Mouse (Mus musculus) embryonic stem cell, embryonic (primary cell): ENCODE data around the gene Rbfox3.

Experiments
- CTCF ChIA-PET, 4 experiments: fragments of 300-600 bp in 2 of 4; fragments of 350-600 bp in 2 of 4; sonication (Branson Sonifier 250); formaldehyde crosslinking; loops; one replicate each; lab custom pipeline; 2022; ENCODE audit warnings: inconsistent platforms in 2 of 4; lab: Charles Lee
- POLR2A ChIA-PET, 4 experiments: fragments of 300-600 bp in 2 of 4; fragments of 350-600 bp in 2 of 4; sonication (Branson Sonifier 250); formaldehyde crosslinking; loops; one replicate each; lab custom pipeline; 2022; ENCODE audit warnings: antibody characterized with exemption in 4 of 4, inconsistent platforms in 1 of 4; lab: Charles Lee

Rbfox3 gene

GRCm38 (mm10) chr11:118495065-118495464 is 416.3 kb downstream of the Rbfox3 start:
- POLR2A ChIA-PET = interaction anchor here in 1 of 4 experiments (0.6 to 1.0 kb wide), 2 partner anchors 15 to 36 kb away, joined by 3 read pairs; no protein-coding TSS in a partner anchor
- CTCF ChIA-PET = interaction anchor here in 3 of 4 experiments (0.6 to 1.6 kb wide), 3 partner anchors 13 to 342 kb away, joined by 4 to 5 read pairs (median 4); no protein-coding TSS in a partner anchor

- ChIA-PET CTCF (interaction anchor here in 3 of 4 experiments (0.6 to 1.6 kb wide), 4 partner anchors 14 to 343 kb away, joined by 4 to 5 read pairs (median 4); no protein-coding TSS in a partner anchor), POLR2A (interaction anchor here in 3 of 4 experiments (0.6 to 1.0 kb wide), 4 partner anchors 14 to 158 kb away, joined by 3 read pairs; no protein-coding TSS in a partner anchor)
Observed at GRCm38 (mm10) chr11:118494001-118494737, 417.2 kb downstream of the Rbfox3 start.

GRCm38 (mm10) chr11:118493458-118493857 is 417.9 kb downstream of the Rbfox3 start:
- ChIA-PET POLR2A (interaction anchor here in 3 of 4 experiments (0.6 to 0.7 kb wide), 4 partner anchors 26 to 1246 kb away, joined by 3 read pairs; no protein-coding TSS in a partner anchor), CTCF (interaction anchor here in 1 of 4 experiments (1.0 to 1.3 kb wide), 2 partner anchors 14 to 15 kb away, joined by 4 to 5 read pairs; no protein-coding TSS in a partner anchor)

GRCm38 (mm10) chr11:118491230-118491629 is 420.2 kb downstream of the Rbfox3 start:
- ChIA-PET POLR2A (interaction anchor here in 3 of 4 experiments (0.9 to 2.7 kb wide), 8 partner anchors 14 to 201 kb away, joined by 3 to 18 read pairs (median 3); partner anchors contain the start of genes Engase (in 2 of the 3) and Usp36 (in 1 of the 3)), CTCF (interaction anchor here (0.5 to 4.3 kb wide), 62 partner anchors 9 to 1640 kb away, joined by 3 to 39 read pairs (median 4); partner anchors contain the start of genes Engase (in 2 of the 4) and Cant1 (in 1 of the 4))

GRCm38 (mm10) chr11:118490566-118491218 is 420.7 kb downstream of the Rbfox3 start:
- POLR2A ChIA-PET = interaction anchor here in 3 of 4 experiments (0.9 to 2.7 kb wide), 8 partner anchors 14 to 200 kb away, joined by 3 to 18 read pairs (median 3); partner anchors contain the start of genes Engase (in 2 of the 3) and Usp36 (in 1 of the 3)
- CTCF ChIA-PET = interaction anchor here (0.5 to 4.3 kb wide), 62 partner anchors 9 to 1641 kb away, joined by 3 to 39 read pairs (median 4); partner anchors contain the start of genes Engase (in 2 of the 4) and Cant1 (in 1 of the 4)

- POLR2A ChIA-PET = interaction anchor here in 2 of 4 experiments (1.0 to 2.7 kb wide), 3 partner anchors 15 kb away, joined by 4 to 18 read pairs (median 4); no protein-coding TSS in a partner anchor
Observed at GRCm38 (mm10) chr11:118488907-118489270, 422.5 kb downstream of the Rbfox3 start.

GRCm38 (mm10) chr11:118488191-118488906 is 423.0 kb downstream of the Rbfox3 start:
- ChIA-PET CTCF (interaction anchor here (0.5 to 4.3 kb wide), 29 partner anchors 8 to 287 kb away, joined by 3 to 39 read pairs (median 4); partner anchors contain the start of gene Engase (in 2 of the 4)), POLR2A (interaction anchor here in 2 of 4 experiments (0.6 to 2.7 kb wide), 6 partner anchors 11 to 810 kb away, joined by 3 to 18 read pairs (median 4); partner anchors contain the start of gene Engase (in 2 of the 2))

More at GRCm38 (mm10) chr11:118488907-118489270, 422.5 kb downstream of the Rbfox3 start:
- CTCF ChIA-PET = interaction anchor here in 2 of 4 experiments (0.9 to 4.3 kb wide), 10 partner anchors 10 to 251 kb away, joined by 3 to 39 read pairs (median 6); partner anchors contain the start of gene Engase (in 2 of the 2)

GRCm38 (mm10) chr11:118486881-118487772 is 424.3 kb downstream of the Rbfox3 start:
- POLR2A ChIA-PET = interaction anchor here in 2 of 4 experiments (0.9 to 1.7 kb wide), 5 partner anchors 10 to 146 kb away, joined by 3 to 5 read pairs (median 4); partner anchors contain the start of gene Engase (in 2 of the 2)
- CTCF ChIA-PET = interaction anchor here (0.8 to 4.3 kb wide), 13 partner anchors 10 to 252 kb away, joined by 3 to 39 read pairs (median 6); partner anchors contain the start of gene Engase (in 2 of the 4)

GRCm38 (mm10) chr11:118486281-118486680 is 425.1 kb downstream of the Rbfox3 start:
- POLR2A ChIA-PET = interaction anchor here in 1 of 4 experiments (0.9 to 1.3 kb wide), 2 partner anchors 9 to 145 kb away, joined by 4 read pairs; partner anchors contain the start of gene Engase
- CTCF ChIA-PET = interaction anchor here in 1 of 4 experiments (1.4 kb wide), 1 partner anchor 63 kb away, joined by 4 read pairs; no protein-coding TSS in a partner anchor

GRCm38 (mm10) chr11:118485780-118486179 is 425.6 kb downstream of the Rbfox3 start:
- CTCF ChIA-PET = interaction anchor here in 1 of 4 experiments (0.9 to 1.4 kb wide), 2 partner anchors 25 to 62 kb away, joined by 3 to 4 read pairs; no protein-coding TSS in a partner anchor
- POLR2A ChIA-PET = interaction anchor here in 1 of 4 experiments (1.3 kb wide), 1 partner anchor 9 kb away, joined by 4 read pairs; the partner anchor contains the start of gene Engase

GRCm38 (mm10) chr11:118485338-118485737 is 426.1 kb downstream of the Rbfox3 start:
- ChIA-PET CTCF (interaction anchor here in 2 of 4 experiments (0.9 to 1.4 kb wide), 4 partner anchors 22 to 62 kb away, joined by 3 to 4 read pairs (median 3); no protein-coding TSS in a partner anchor), POLR2A (interaction anchor here in 1 of 4 experiments (1.3 kb wide), 1 partner anchor 8 kb away, joined by 4 read pairs; the partner anchor contains the start of gene Engase)

- CTCF ChIA-PET = interaction anchor here in 2 of 4 experiments (0.6 to 1.6 kb wide), 3 partner anchors 23 to 153 kb away, joined by 3 to 4 read pairs (median 3); no protein-coding TSS in a partner anchor
- POLR2A ChIA-PET = interaction anchor here in 2 of 4 experiments (0.5 to 0.6 kb wide), 2 partner anchors 162 to 1475 kb away, joined by 3 read pairs; no protein-coding TSS in a partner anchor
Observed at GRCm38 (mm10) chr11:118484169-118484568, 427.2 kb downstream of the Rbfox3 start.

GRCm38 (mm10) chr11:118481751-118482150 is 429.6 kb downstream of the Rbfox3 start:
- ChIA-PET CTCF (interaction anchor here in 2 of 4 experiments (0.6 to 1.3 kb wide), 4 partner anchors 9 to 39 kb away, joined by 3 to 7 read pairs (median 4); no protein-coding TSS in a partner anchor), POLR2A (interaction anchor here in 2 of 4 experiments (1.0 to 1.3 kb wide), 3 partner anchors 8 to 17 kb away, joined by 4 to 5 read pairs (median 4); no protein-coding TSS in a partner anchor)

- ChIA-PET CTCF (no interaction called here), POLR2A (no interaction called here)
Observed at GRCm38 (mm10) chr11:118481231-118481630, 430.2 kb downstream of the Rbfox3 start.

- ChIA-PET POLR2A (interaction anchor here in 1 of 4 experiments (1.0 to 1.3 kb wide), 2 partner anchors 15 to 59 kb away, joined by 3 read pairs; no protein-coding TSS in a partner anchor), CTCF (interaction anchor here in 3 of 4 experiments (0.5 to 1.1 kb wide), 8 partner anchors 8 to 285 kb away, joined by 3 to 10 read pairs (median 3); no protein-coding TSS in a partner anchor)
Observed at GRCm38 (mm10) chr11:118479776-118480175, 431.6 kb downstream of the Rbfox3 start.
